Mouse (Mus musculus): Measurements from ENCODE around the gene Dner. TPM values are rescaled to one million over a fixed set of nuclear protein-coding genes. Genes with fewer than 3 reads are reported as not detected.

Dner gene
- polyA plus RNA-seq, 1 experiment from 2014 or later = 0.38 TPM

DNA sequence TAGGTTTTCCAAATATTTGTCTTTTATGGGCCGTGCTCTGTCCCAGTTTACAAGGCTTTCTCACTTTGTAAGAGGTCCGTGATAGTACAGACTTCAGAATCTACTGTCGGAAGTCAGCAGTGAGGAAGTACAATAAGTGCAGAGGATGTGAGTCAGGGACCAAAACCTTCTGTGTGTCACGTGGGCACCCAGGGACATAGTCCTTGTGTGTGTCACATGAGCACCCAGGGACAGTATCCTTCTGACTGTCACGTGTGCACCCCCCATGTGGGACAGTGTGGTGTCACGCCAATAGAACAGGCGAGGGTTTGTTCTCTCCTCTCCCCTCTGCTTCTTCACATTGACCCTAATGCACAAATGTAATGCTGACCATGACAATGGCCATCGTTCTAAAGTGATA lies 134.2 kb downstream of the Dner start:
- Histone ChIP-seq H3K4me2 (ENCODE audit: low read depth, low read length) (no peak overlapping the region), H3K9ac (ENCODE audit: low read length) (no peak overlapping the region), H3K27ac (ENCODE audit: low read length) (no peak overlapping the region), H3K9me3 (replicated peaks; ENCODE audit: control insufficient read depth, low read length) (no peaks in the 10 kb centered on the region), H3K36me3 (ENCODE audit: control insufficient read depth, insufficient read depth) (no peaks in the 10 kb centered on the region), H3K27me3 (ENCODE audit: control insufficient read depth, insufficient read depth, low read length) (no peaks in the 10 kb centered on the region), H3K4me3 (ENCODE audit: low read length) (no peak overlapping the region), H3K4me1 (ENCODE audit: control insufficient read depth, insufficient read depth, low read length) (no peaks in the 10 kb centered on the region)
- WGBS = 68% methylated on average over 8 of the region's 8 CpGs
- ATAC-seq (replicated peaks; ENCODE audit: extremely low read depth, insufficient read depth, low FRiP score) = no peak; the same call in 1 of the 2 replicates

DNA sequence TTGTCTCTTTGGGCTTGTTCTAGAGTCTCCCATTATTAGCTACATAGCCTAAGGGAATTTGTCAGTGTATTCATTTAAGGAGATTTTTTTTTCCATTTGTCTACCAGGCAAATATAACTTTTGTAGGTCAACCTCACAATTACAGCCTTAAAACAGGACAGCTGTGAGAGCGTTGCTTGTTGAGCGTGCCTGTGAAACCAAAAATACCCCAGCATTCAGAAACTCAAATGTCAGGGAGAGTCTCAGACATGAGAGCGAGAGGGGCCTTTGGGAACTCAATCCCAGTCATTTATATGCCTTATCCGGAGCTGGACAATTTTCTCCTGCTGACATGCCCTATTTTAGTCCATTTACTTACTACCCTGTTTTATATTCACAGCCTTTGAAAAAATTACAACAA lies 134.6 kb downstream of the Dner start:
- H3K36me3 ChIP-seq (ENCODE audit: control insufficient read depth, insufficient read depth) = no peaks in the 10 kb centered on the region
- no peaks in the 10 kb centered on the region for H3K27me3 ChIP-seq (ENCODE audit: control insufficient read depth, insufficient read depth, low read length)
- no peak overlapping the region for H3K27ac ChIP-seq (ENCODE audit: low read length)
- H3K4me2 ChIP-seq (ENCODE audit: low read depth, low read length) = no peak overlapping the region
- H3K4me3 ChIP-seq (ENCODE audit: low read length) = no peak overlapping the region
- H3K9ac ChIP-seq (ENCODE audit: low read length) = no peak overlapping the region
- ATAC-seq (replicated peaks; ENCODE audit: extremely low read depth, insufficient read depth, low FRiP score) = no peak
- 73% methylated on average over 4 of the region's 4 CpGs for WGBS
- H3K4me1 ChIP-seq (ENCODE audit: control insufficient read depth, insufficient read depth, low read length) = no peaks in the 10 kb centered on the region
- H3K9me3 ChIP-seq (replicated peaks; ENCODE audit: control insufficient read depth, low read length) = no peaks in the 10 kb centered on the region

DNA sequence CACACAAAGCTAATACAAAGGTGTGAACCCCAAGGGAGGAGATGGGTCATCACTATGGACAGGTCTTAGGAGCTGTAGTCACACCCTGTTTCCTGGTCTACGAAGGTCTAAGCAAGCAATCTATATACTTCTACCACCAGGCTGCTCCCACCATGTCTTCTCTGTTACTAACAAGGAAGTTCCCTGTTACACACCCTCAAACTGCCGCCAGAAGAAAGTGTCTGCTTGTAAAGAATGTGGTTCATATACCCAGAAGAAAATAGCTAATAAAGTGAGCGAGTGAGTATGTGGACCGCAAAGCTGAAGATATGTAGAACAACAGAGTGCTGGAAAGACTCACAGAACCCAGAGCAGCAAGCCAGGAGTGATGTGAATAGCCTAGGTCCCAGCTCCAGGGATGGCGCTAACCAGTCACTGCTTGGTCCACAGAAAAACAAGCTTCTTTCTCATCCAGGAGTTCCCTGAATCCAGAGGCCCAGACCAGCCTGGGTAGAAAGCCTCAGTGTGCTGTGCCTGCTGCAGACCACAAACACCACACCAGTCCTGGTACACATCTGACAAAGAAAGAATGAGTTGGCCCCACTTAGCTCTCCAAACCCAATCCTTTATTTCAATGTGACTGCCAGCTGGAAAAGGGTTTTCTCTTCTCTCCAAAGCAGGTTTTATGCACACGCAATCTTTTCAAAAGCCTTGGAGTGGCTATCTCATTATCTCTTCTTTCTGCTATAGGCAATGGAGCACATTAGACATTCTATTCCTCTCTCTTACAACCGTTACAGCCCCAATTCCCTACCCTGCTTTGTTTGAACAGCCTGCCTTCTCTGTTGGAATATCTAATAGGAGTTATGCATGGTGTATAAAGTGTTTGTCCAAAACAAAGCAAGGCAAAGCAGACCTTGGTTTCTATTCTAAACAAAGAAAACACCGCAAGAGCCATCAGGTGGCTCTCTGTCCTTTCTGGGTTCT lies 139.2 kb downstream of the Dner start:
- Histone ChIP-seq H3K4me2 (ENCODE audit: low read depth, low read length) (no peak overlapping the region), H3K9me3 (replicated peaks; ENCODE audit: control insufficient read depth, low read length) (no peaks in the 10 kb centered on the region), H3K4me3 (ENCODE audit: low read length) (no peak overlapping the region), H3K36me3 (ENCODE audit: control insufficient read depth, insufficient read depth) (no peaks in the 10 kb centered on the region), H3K9ac (ENCODE audit: low read length) (no peak overlapping the region), H3K27me3 (ENCODE audit: control insufficient read depth, insufficient read depth, low read length) (no peaks in the 10 kb centered on the region), H3K27ac (ENCODE audit: low read length) (no peak overlapping the region), H3K4me1 (ENCODE audit: control insufficient read depth, insufficient read depth, low read length) (peaks cover 2% of the 10 kb centered on the region; the same call in 1 of the 2 replicates)
- WGBS = 75% methylated on average over 8 of the region's 8 CpGs
- no peak for ATAC-seq (replicated peaks; ENCODE audit: extremely low read depth, insufficient read depth, low FRiP score)

DNA sequence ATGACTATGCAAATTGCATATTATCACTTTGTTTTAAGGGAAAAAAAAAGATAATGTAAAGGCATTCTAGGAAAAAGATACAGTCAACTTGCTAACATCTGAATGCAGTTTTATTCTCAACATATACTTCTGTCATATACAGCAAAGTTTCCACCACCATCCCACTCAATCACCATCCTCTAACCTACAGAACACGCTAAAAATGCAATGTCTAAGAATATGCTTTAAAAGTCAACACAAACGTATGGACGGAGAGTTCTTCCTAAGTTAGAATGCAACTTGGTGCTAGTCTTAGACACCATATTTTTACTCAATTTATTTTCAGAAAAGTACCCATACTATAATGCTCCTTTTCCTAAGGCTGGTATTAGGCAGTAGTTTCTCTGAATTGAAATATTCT lies 144.0 kb downstream of the Dner start:
- ATAC-seq (replicated peaks; ENCODE audit: extremely low read depth, insufficient read depth, low FRiP score) = no peak
- peaks cover 5% of the 10 kb centered on the region for H3K4me1 ChIP-seq (ENCODE audit: control insufficient read depth, insufficient read depth, low read length)
- H3K9me3 ChIP-seq (replicated peaks; ENCODE audit: control insufficient read depth, low read length) = no peaks in the 10 kb centered on the region
- no peak overlapping the region for H3K27ac ChIP-seq (ENCODE audit: low read length)
- no peaks in the 10 kb centered on the region for H3K36me3 ChIP-seq (ENCODE audit: control insufficient read depth, insufficient read depth)
- no peak overlapping the region for H3K9ac ChIP-seq (ENCODE audit: low read length)
- no peak overlapping the region for H3K4me2 ChIP-seq (ENCODE audit: low read depth, low read length)
- no peaks in the 10 kb centered on the region for H3K27me3 ChIP-seq (ENCODE audit: control insufficient read depth, insufficient read depth, low read length)
- no peak overlapping the region for H3K4me3 ChIP-seq (ENCODE audit: low read length)
- 92% methylated on average over 3 of the region's 3 CpGs for WGBS

- Histone ChIP-seq H3K4me3 (ENCODE audit: low read length) (no peak overlapping the region), H3K9ac (ENCODE audit: low read length) (no peak overlapping the region), H3K9me3 (replicated peaks; ENCODE audit: control insufficient read depth, low read length) (no peaks in the 10 kb centered on the region), H3K27ac (ENCODE audit: low read length) (no peak overlapping the region), H3K4me1 (ENCODE audit: control insufficient read depth, insufficient read depth, low read length) (peaks cover 5% of the 10 kb centered on the region), H3K4me2 (ENCODE audit: low read depth, low read length) (no peak overlapping the region), H3K27me3 (ENCODE audit: control insufficient read depth, insufficient read depth, low read length) (no peaks in the 10 kb centered on the region), H3K36me3 (ENCODE audit: control insufficient read depth, insufficient read depth) (no peaks in the 10 kb centered on the region)
- WGBS = 39% methylated on average over 2 of the region's 2 CpGs
- no peak for ATAC-seq (replicated peaks; ENCODE audit: extremely low read depth, insufficient read depth, low FRiP score)
Measured at GRCm38 (mm10) chr1:84550065-84550368, 146.0 kb downstream of the Dner start.

DNA sequence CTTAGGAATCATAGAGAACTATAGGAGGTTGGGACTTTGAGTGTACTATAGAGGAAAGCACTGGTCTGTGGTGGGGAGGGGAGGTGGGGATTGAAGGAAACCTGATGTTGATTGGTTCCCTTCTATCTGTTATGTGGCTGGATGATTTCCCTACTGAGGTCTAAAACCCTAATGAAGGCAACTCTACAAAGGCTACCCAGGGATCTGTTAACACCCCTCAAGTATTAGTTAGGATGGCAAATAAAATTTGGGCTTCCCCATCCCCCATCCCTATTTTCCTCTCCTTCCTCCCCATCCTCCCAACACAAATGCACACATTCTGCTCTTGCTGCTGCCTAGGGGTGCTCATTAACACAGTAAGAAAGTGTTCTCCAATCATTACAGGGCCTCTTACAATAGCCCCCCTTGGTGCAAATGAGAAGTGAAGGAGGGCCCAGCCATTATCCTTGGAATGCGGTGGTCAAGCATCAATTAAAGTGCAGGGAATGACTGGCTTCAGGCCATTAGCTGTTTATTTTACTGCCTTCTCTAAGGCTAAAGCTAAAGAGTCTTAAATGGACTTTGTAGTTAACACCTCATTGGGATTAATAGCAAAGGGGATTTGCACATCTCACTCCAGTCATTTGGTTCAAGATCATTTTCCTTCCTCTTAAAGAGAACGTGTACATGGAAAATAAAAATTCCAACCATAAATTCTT lies 146.5 kb downstream of the Dner start:
- H3K4me2 ChIP-seq (ENCODE audit: low read depth, low read length) = no peak overlapping the region
- H3K27ac ChIP-seq (ENCODE audit: low read length) = no peak overlapping the region
- no peaks in the 10 kb centered on the region for H3K9me3 ChIP-seq (replicated peaks; ENCODE audit: control insufficient read depth, low read length)
- peaks cover 5% of the 10 kb centered on the region for H3K4me1 ChIP-seq (ENCODE audit: control insufficient read depth, insufficient read depth, low read length)
- ATAC-seq (replicated peaks; ENCODE audit: extremely low read depth, insufficient read depth, low FRiP score) = no peak
- WGBS = 29% methylated on average over 2 of the region's 2 CpGs
- H3K36me3 ChIP-seq (ENCODE audit: control insufficient read depth, insufficient read depth) = no peaks in the 10 kb centered on the region
- H3K9ac ChIP-seq (ENCODE audit: low read length) = no peak overlapping the region
- H3K27me3 ChIP-seq (ENCODE audit: control insufficient read depth, insufficient read depth, low read length) = no peaks in the 10 kb centered on the region
- H3K4me3 ChIP-seq (ENCODE audit: low read length) = no peak overlapping the region

DNA sequence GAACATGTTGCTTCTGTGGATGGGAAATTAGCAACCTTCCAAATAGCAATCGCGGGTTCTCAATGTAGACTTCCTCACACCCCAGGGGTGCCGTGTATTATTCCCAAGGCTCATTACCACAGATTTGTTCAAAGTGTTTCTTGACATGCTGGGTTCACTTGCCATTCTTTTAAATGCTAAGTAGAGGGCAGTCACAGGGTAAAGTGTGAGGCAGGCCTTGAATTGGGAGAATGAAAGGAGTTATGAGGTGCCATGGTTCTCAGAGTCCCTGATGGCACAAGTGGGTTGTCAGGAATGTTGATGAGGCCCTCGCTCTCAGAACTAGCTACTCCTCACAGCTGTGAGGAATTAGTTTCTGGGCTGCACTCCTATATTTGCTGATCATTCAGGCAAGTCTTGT lies 160.0 kb downstream of the Dner start:
- Histone ChIP-seq H3K4me1 (ENCODE audit: control insufficient read depth, insufficient read depth, low read length) (no peaks in the 10 kb centered on the region), H3K36me3 (ENCODE audit: control insufficient read depth, insufficient read depth) (no peaks in the 10 kb centered on the region), H3K27me3 (ENCODE audit: control insufficient read depth, insufficient read depth, low read length) (no peaks in the 10 kb centered on the region), H3K9ac (ENCODE audit: low read length) (no peak overlapping the region), H3K4me2 (ENCODE audit: low read depth, low read length) (no peak overlapping the region), H3K27ac (ENCODE audit: low read length) (no peak overlapping the region), H3K4me3 (ENCODE audit: low read length) (no peak overlapping the region), H3K9me3 (replicated peaks; ENCODE audit: control insufficient read depth, low read length) (no peaks in the 10 kb centered on the region)
- ATAC-seq (replicated peaks; ENCODE audit: extremely low read depth, insufficient read depth, low FRiP score) = no peak
- whole genome bisulfite sequencing = 62% methylated on average over 4 of the region's 4 CpGs

GRCm38 (mm10) chr1:84525514-84525913 lies 170.5 kb downstream of the Dner start:
- no peaks in the 10 kb centered on the region for H3K36me3 ChIP-seq (ENCODE audit: control insufficient read depth, insufficient read depth)
- ATAC-seq (replicated peaks; ENCODE audit: extremely low read depth, insufficient read depth, low FRiP score) = no peak
- H3K9ac ChIP-seq (ENCODE audit: low read length) = no peak overlapping the region
- H3K27ac ChIP-seq (ENCODE audit: low read length) = no peak overlapping the region
- no peaks in the 10 kb centered on the region for H3K9me3 ChIP-seq (replicated peaks; ENCODE audit: control insufficient read depth, low read length)
- H3K4me2 ChIP-seq (ENCODE audit: low read depth, low read length) = no peak overlapping the region
- H3K27me3 ChIP-seq (ENCODE audit: control insufficient read depth, insufficient read depth, low read length) = no peaks in the 10 kb centered on the region
- H3K4me3 ChIP-seq (ENCODE audit: low read length) = no peak overlapping the region
- WGBS = 69% methylated on average over 3 of the region's 3 CpGs
- no peaks in the 10 kb centered on the region for H3K4me1 ChIP-seq (ENCODE audit: control insufficient read depth, insufficient read depth, low read length)

GRCm38 (mm10) chr1:84524413-84524812 lies 171.6 kb downstream of the Dner start:
- Histone ChIP-seq H3K36me3 (ENCODE audit: control insufficient read depth, insufficient read depth) (no peaks in the 10 kb centered on the region), H3K27ac (ENCODE audit: low read length) (no peak overlapping the region), H3K4me3 (ENCODE audit: low read length) (no peak overlapping the region), H3K4me1 (ENCODE audit: control insufficient read depth, insufficient read depth, low read length) (no peaks in the 10 kb centered on the region), H3K9ac (ENCODE audit: low read length) (no peak overlapping the region), H3K9me3 (replicated peaks; ENCODE audit: control insufficient read depth, low read length) (no peaks in the 10 kb centered on the region), H3K27me3 (ENCODE audit: control insufficient read depth, insufficient read depth, low read length) (no peaks in the 10 kb centered on the region), H3K4me2 (ENCODE audit: low read depth, low read length) (no peak overlapping the region)
- 80% methylated on average over 4 of the region's 4 CpGs for WGBS
- no peak for ATAC-seq (replicated peaks; ENCODE audit: extremely low read depth, insufficient read depth, low FRiP score)

Measured in heart, embryonic 16.5 days (tissue).